Mouse (Mus musculus): ENCODE data around the gene Gm4312. TPM values are rescaled to one million over a fixed set of nuclear protein-coding genes. Genes with fewer than 3 reads are reported as not detected.
"Not testable (repeated sequence)": the region's sequence is repeated elsewhere in the genome, so short reads cannot be mapped to it uniquely, and the experiment has no call there.

Gm4312 gene
- total RNA-seq (2022): not detected

DNA sequence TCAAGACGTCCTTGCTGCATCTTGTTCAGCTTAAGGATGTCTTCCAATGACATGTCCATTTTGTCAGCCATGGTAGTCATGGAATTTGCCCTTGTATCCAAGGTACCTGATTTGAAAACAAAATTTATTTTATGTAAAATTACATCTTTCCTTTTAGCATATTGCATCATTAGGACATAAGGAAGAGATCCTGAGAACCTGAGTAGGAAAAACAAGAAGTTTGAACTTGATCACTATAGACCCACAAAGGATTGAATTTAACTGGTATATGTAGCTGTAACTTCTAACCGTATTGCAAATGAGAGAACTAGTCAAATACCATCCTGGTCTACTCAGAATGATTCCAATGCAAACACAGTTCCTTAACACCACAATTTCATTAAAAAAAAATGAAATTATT is at the start of gene Gm4312:
Gm4312 (minus strand) TSS at position 101 of the 400 bp plus-strand sequence.
- DNase-seq (ENCODE audit: low spot score in 2 of 2): not testable (repeated sequence)

DNA sequence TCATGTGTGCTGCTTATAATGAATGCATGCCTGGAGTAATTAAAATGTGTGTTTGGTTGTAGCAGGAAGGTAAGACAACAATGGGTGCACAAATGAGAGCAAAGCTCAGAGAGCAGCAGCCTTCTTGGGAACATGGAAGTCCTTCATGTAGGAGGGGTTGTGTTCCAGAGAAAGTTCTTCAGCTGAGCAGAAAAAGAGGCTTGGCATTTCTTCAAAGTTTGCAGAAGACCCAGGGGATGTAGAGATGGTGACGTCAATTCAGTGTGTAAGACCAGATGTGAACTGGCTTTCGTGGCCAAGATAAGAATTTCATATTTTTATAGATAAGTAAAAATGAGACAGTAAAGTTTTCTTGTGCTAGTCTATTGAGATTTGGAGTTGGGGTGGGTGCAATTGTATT is 45.2 kb upstream of the Gm4312 start:
- DNase-seq (ENCODE audit: low spot score in 2 of 2): peak in 1 of 2 experiments; percentile 4

DNA sequence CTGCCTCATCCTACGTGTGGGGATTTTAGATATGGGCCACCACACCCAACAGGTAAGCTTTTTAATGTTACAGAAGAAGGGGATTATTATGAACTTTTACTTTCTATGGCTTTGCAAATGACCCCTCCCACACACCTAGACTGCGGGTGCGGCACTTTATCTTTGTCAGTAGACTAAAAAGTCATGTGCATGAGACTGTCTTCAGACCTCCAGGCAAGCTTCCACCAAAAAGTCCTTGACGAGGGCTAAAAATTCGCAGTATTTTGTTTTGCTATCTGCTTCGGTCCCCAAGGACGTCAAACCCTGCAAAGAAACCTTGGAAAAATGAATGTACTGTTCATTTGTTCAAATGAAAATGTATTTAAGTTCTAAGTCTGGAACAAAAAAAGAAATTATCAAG is 33.2 kb upstream of the Gm4312 start:
- DNase-seq (ENCODE audit: low spot score in 2 of 2): no peak

DNA sequence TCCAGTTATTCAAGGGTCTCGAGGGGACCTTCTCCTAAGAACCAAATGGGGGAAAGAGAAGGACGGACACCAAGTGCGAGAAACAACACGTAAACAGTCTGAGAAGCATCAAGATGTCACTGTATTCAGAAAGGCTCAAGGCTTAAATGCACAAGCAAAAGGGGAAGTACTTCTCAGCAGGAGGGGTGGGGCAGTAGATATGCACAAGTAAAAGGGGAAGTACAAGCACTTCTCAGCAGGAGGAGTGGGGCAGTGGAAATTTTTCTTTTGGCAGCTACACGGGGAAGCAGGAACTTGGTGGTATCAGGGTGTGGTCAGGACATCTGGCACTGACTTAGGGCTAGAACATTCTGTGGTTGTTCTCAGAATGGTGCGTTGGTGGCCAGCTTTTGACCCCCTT is 19.9 kb upstream of the Gm4312 start:
- not testable (repeated sequence) for DNase-seq (ENCODE audit: low spot score in 2 of 2)

DNA sequence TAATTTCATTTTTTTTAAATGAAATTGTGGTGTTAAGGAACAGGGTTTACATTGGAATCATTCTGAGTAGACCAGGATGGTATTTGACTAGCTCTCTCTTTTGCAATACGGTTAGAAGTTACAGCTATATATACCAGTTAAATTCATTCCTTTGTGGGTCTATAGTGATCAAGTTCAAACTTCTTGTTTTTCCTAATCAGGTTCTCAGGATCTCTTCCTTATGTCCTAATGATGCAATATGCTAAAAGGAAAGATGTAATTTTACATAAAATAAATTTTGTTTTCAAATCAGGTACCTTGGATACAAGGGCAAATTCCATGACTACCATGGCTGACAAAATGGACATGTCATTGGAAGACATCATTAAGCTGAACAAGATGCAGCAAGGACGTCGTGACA is 21.3 kb downstream of the Gm4312 start, which contains the start of gene Gm4307:
Gm4307 (plus strand) TSS at position 301 of the 400 bp plus-strand sequence.
- not testable (repeated sequence) for DNase-seq (ENCODE audit: low spot score in 2 of 2)

DNA sequence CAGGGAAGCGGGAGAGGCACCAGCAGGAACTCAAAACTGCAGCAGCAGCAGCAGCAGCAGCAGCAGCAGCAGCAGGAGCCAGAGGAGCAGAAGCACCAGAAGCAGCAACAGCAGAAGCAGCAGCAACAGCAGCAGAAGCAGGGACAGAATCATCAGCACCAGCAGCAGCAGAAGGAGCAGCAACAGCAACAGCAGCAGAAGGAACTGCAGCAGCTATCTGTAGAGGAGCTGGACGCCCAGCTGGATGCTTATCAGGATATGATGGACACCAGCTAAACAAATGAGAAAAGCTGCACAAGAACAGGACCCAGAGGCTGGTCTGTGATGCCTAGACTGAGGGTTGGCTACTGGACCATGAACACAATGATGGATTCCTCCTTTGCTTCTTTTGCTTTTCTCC is 25.5 kb downstream of the Gm4312 start:
- DNase-seq (ENCODE audit: low spot score in 2 of 2): peak in 1 of 2 experiments; percentile 3

DNA sequence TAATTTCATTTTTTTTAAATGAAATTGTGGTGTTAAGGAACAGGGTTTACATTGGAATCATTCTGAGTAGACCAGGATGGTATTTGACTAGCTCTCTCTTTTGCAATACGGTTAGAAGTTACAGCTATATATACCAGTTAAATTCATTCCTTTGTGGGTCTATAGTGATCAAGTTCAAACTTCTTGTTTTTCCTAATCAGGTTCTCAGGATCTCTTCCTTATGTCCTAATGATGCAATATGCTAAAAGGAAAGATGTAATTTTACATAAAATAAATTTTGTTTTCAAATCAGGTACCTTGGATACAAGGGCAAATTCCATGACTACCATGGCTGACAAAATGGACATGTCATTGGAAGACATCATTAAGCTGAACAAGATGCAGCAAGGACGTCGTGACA is 31.6 kb downstream of the Gm4312 start, which contains the start of gene Gm4305:
Gm4305 (plus strand) TSS at position 301 of the 400 bp plus-strand sequence.
- not testable (repeated sequence) for DNase-seq (ENCODE audit: low spot score in 2 of 2)

DNA sequence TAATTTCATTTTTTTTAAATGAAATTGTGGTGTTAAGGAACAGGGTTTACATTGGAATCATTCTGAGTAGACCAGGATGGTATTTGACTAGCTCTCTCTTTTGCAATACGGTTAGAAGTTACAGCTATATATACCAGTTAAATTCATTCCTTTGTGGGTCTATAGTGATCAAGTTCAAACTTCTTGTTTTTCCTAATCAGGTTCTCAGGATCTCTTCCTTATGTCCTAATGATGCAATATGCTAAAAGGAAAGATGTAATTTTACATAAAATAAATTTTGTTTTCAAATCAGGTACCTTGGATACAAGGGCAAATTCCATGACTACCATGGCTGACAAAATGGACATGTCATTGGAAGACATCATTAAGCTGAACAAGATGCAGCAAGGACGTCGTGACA is 36.7 kb downstream of the Gm4312 start, which contains the start of gene Gm4303:
Gm4303 (plus strand) TSS at position 301 of the 400 bp plus-strand sequence.
- DNase-seq (ENCODE audit: low spot score in 2 of 2): not testable (repeated sequence)

DNA sequence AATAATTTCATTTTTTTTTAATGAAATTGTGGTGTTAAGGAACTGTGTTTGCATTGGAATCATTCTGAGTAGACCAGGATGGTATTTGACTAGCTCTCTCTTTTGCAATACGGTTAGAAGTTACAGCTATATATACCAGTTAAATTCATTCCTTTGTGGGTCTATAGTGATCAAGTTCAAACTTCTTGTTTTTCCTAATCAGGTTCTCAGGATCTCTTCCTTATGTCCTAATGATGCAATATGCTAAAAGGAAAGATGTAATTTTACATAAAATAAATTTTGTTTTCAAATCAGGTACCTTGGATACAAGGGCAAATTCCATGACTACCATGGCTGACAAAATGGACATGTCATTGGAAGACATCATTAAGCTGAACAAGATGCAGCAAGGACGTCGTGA is 41.8 kb downstream of the Gm4312 start, which contains the start of gene Gm4302:
Gm4302 (plus strand) TSS at position 301 of the 400 bp plus-strand sequence.
- not testable (repeated sequence) for DNase-seq (ENCODE audit: low spot score in 2 of 2)

DNA sequence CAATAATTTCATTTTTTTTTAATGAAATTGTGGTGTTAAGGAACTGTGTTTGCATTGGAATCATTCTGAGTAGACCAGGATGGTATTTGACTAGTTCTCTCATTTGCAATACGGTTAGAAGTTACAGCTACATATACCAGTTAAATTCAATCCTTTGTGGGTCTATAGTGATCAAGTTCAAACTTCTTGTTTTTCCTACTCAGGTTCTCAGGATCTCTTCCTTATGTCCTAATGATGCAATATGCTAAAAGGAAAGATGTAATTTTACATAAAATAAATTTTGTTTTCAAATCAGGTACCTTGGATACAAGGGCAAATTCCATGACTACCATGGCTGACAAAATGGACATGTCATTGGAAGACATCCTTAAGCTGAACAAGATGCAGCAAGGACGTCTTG is 47.0 kb downstream of the Gm4312 start, which contains the start of gene Gm4301:
Gm4301 (plus strand) TSS at position 301 of the 400 bp plus-strand sequence.
- DNase-seq (ENCODE audit: low spot score in 2 of 2): not testable (repeated sequence)

Other genes with a start within 250 kb of the Gm4312 start
- gene Gm4301, start 46.9 kb downstream of the Gm4312 start, total RNA-seq (2022): not detected
- not detected for gene Gm4302, start 41.7 kb downstream of the Gm4312 start, total RNA-seq (2022)
- gene Gm4303, start 36.6 kb downstream of the Gm4312 start, total RNA-seq (2022): not detected
- not detected for gene Gm4305, start 31.5 kb downstream of the Gm4312 start, total RNA-seq (2022)
- gene Gm4307, start 21.2 kb downstream of the Gm4312 start, total RNA-seq (2022): not detected
- 10 to 100 TPM in 1 of 4 experiments, 1 to 10 TPM in 3; 8.9 to 10.9 (median 9.7) TPM for gene Tmtc3, start 104.8 kb upstream of the Gm4312 start, total RNA-seq (2022)
- 1 to 10 TPM; 2.9 to 4.3 (median 3.8) TPM for gene Cep290, start 105.0 kb upstream of the Gm4312 start, total RNA-seq (2022)
- 1 to 10 TPM; 7.9 to 8.7 (median 8.2) TPM for gene 4930430F08Rik, start 207.9 kb upstream of the Gm4312 start, total RNA-seq (2022)
- not detected for gene 1700017N19Rik, start 207.9 kb upstream of the Gm4312 start, total RNA-seq (2022)